Comparison of ENCODE assay signal across 10 mouse cellular contexts in the genomic region with DNA sequence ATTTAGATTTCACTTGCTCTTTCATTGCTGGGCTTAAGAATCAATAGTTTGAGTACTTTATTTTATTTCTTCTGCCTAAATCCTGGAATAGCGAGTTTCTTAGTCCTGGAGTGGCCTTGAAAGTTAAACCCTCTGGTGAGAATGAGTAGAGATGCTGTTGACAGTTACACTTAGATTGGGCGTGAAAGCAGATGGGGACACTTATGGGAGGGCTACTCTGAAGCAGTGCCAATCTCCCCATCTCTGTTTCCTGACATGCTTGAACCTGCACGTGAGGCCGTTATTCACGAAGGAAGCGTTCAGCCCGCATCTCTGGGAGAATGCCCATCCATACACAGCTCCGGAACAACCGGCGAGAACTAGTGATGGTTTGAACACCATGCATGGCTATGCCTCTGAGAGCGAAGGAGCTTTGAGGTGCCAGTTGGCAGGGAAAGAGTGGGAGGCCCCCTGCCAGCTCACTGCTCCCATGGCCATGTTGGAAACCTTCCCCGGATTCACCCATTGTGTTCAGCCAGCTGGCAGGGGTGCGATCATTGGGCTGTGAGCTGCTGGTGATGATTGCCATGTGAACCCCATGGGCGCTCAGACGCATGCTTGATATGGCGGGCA.
A peak's percentile ranks its signal among the peaks of the same experiment; 100 is the strongest.
DNase-seq lines count a peak whose midpoint lies in the region; ATAC-seq and TF ChIP-seq lines count a peak whose summit lies in the region.
"Had no signal": no experiment of that assay in that cellular context is flagged by ENCODE, and none has a peak within 500 bp of the region (broad histone marks: within the 10 kb centered on the region; RNA-seq: fewer than 3 reads in every experiment).

No protein-coding gene starts in this region.

- no peak for DNase-seq in forebrain, embryonic 10.5 days (ENCODE audit: extremely low spot score, low spot score)
- DNase-seq in brain, embryonic 14.5 days (ENCODE audit: low read depth) = peak; percentile 93
- DNase-seq in frontal cortex, postnatal 14 days (ENCODE audit: low spot score in 2 of 2) = peak; percentile 5 to 20
- DNase-seq in left cerebral cortex, postnatal 14 days (ENCODE audit: low spot score in 2 of 2) = peak; percentile 8 to 22
- DNase-seq in gastrocnemius, adult 18-20 months (ENCODE audit: low spot score) = no peak
- DNase-seq in urinary bladder, postnatal 36 days (ENCODE audit: low spot score in 2 of 2) = no peak

- H3K9me3 ChIP-seq in forebrain, embryonic 13.5 days (replicated peaks) = no peaks in the 10 kb centered on the region
- H3K9me3 ChIP-seq in forebrain, embryonic 10.5 days = no peaks in the 10 kb centered on the region
- H3K9me3 ChIP-seq: stomach, embryonic 15.5 days had no signal

- H3K36me3 ChIP-seq in forebrain, embryonic 13.5 days (ENCODE audit: poor library complexity, severe bottlenecking) = no peaks in the 10 kb centered on the region
- H3K36me3 ChIP-seq in forebrain, embryonic 10.5 days (replicated peaks) = no peaks in the 10 kb centered on the region
- H3K36me3 ChIP-seq: stomach, embryonic 15.5 days had no signal

- TF ChIP-seq CTCF in brain, embryonic 14.5 days (IDR thresholded peaks at IDR 0.05; ENCODE audit: borderline replicate concordance, extremely low read depth, insufficient read depth, insufficient read length) = no peak

- no peaks in the 10 kb centered on the region for H3K27me3 ChIP-seq in forebrain, embryonic 13.5 days
- H3K27me3 ChIP-seq in forebrain, embryonic 10.5 days (ENCODE audit: poor library complexity, severe bottlenecking) = no peaks in the 10 kb centered on the region
- H3K27me3 ChIP-seq: stomach, embryonic 15.5 days had no signal

- no peak overlapping the region for H3K27ac ChIP-seq in forebrain, embryonic 13.5 days
- no peak overlapping the region for H3K27ac ChIP-seq in forebrain, embryonic 10.5 days
- H3K27ac ChIP-seq: liver, embryonic 14.5 days; stomach, embryonic 15.5 days had no signal

- WGBS in forebrain, embryonic 13.5 days = 71% methylated on average over 16 of the region's 16 CpGs
- WGBS in forebrain, embryonic 10.5 days = 93% methylated on average over 16 of the region's 16 CpGs

- peak; percentile 92 for ATAC-seq in forebrain, embryonic 13.5 days
- ATAC-seq in inflammation-experienced regulatory T-cells, adult 6 months = no peak

- no peak for TF ChIP-seq POLR2A in brain, embryonic 14.5 days (IDR thresholded peaks at IDR 0.05; ENCODE audit: borderline replicate concordance, extremely low read depth, insufficient read depth, insufficient read length, poor library complexity, severe bottlenecking)

- H3K4me3 ChIP-seq in forebrain, embryonic 13.5 days = no peak overlapping the region
- H3K4me3 ChIP-seq in forebrain, embryonic 10.5 days = no peak overlapping the region
- H3K4me3 ChIP-seq: stomach, embryonic 15.5 days had no signal

- H3K4me1 ChIP-seq in forebrain, embryonic 13.5 days = no peaks in the 10 kb centered on the region
- H3K4me1 ChIP-seq in forebrain, embryonic 10.5 days = no peaks in the 10 kb centered on the region
- H3K4me1 ChIP-seq: stomach, embryonic 15.5 days had no signal

- no peak overlapping the region for H3K4me2 ChIP-seq in forebrain, embryonic 13.5 days
- H3K4me2 ChIP-seq: stomach, embryonic 15.5 days had no signal

- H3K9ac ChIP-seq in forebrain, embryonic 13.5 days = no peak overlapping the region
- H3K9ac ChIP-seq: liver, embryonic 14.5 days; stomach, embryonic 15.5 days had no signal

- intact Hi-C loops in left cerebral cortex, postnatal 14 days (cut with DNase I) = no loop called here

Comparison
In these comparisons a context has a peak if more than half of its experiments do, and no peak if none do; other contexts are left out.
1. DNase-seq: peak in brain, embryonic 14.5 days (single experiment), frontal cortex, postnatal 14 days (2 of 2) and left cerebral cortex, postnatal 14 days (2 of 2); none in forebrain, embryonic 10.5 days (single experiment), gastrocnemius, adult 18-20 months (single experiment) and urinary bladder, postnatal 36 days (0 of 2).